In the genomic region with DNA sequence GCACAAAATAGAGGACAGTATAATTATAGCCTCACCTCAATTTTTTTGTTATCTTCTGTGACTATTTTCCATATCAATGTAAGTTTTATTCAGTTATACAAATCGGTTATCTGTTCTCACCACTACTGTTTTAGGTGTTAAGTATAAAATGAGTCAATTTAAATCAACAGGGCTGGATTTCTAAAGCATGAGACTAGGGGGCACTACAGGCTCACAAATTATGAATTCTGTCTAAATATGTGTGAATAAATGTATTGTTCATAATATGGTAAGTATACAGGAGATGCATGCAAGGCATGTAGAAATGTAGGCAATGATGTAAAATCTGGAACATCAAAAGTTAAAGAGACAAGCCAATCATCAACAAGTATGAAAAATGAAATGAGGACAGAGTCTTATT, we compare ENCODE assay signal across 11 mouse cellular contexts. TPM values are rescaled to one million over a fixed set of nuclear protein-coding genes. Genes with fewer than 3 reads are reported as not detected.
DNase-seq lines count a peak whose midpoint lies in the region; ATAC-seq lines count a peak whose summit lies in the region.
"Had no signal": no experiment of that assay in that cellular context is flagged by ENCODE, and none has a peak within 500 bp of the region (broad histone marks: within the 10 kb centered on the region; RNA-seq: fewer than 3 reads in every experiment).

No protein-coding gene starts in this region.

- peak; percentile 65; the same call in 1 of the 2 replicates for ATAC-seq in frontal cortex, adult (ENCODE audit: low TSS enrichment)
- ATAC-seq in inflammation-experienced regulatory T-cells, adult 6 months = peak; percentile 46

- DNase-seq in frontal cortex, postnatal 14 days (ENCODE audit: low spot score in 2 of 2) = no peak
- peak; percentile 6 for DNase-seq in left cerebral cortex, adult 11 months (ENCODE audit: low spot score)
- no peak for DNase-seq in left cerebral cortex, adult 8-10 months (ENCODE audit: low spot score in 2 of 2)
- peak; percentile 14 to 20 for DNase-seq in B cell, adult 2 months
- DNase-seq in adrenal gland, adult 8-10 months = no peak
- DNase-seq in MN1 (ENCODE audit: low spot score) = no peak

RNA-seq across cellular contexts. Expression of a gene that starts 2.5 kb away (rescaled TPM):
- not detected for total RNA-seq in left cerebral cortex, adult 8-10 months (2022)
- not detected for polyA plus RNA-seq in inflammation-experienced regulatory T-cells, adult 6 months (2017; shearing (Covaris generic))
- not detected for total RNA-seq in adrenal gland, adult 8-10 months (2022)
- total RNA-seq: granulocyte monocyte progenitor cell, adult 5-6 weeks had no signal
- polyA plus RNA-seq: liver, embryonic 16.5 days; neural tube, embryonic 12.5 days had no signal

RNA-seq across cellular contexts. Expression of a gene that starts 27.6 kb away (rescaled TPM):
- not detected for total RNA-seq in left cerebral cortex, adult 8-10 months (2022)
- not detected for polyA plus RNA-seq in inflammation-experienced regulatory T-cells, adult 6 months (2017; shearing (Covaris generic))
- not detected for total RNA-seq in adrenal gland, adult 8-10 months (2022)
- total RNA-seq: granulocyte monocyte progenitor cell, adult 5-6 weeks had no signal
- polyA plus RNA-seq: liver, embryonic 16.5 days; neural tube, embryonic 12.5 days had no signal

RNA-seq across cellular contexts. Expression of a gene that starts 35.6 kb away (rescaled TPM):
- total RNA-seq in left cerebral cortex, adult 8-10 months (2022) = under 1 TPM in 3 of 4 experiments, not detected in 1; 0.02 to 0.05 (median 0.04) TPM
- polyA plus RNA-seq in inflammation-experienced regulatory T-cells, adult 6 months (2017; shearing (Covaris generic)) = not detected
- total RNA-seq in adrenal gland, adult 8-10 months (2022) = under 1 TPM in 1 of 4 experiments, not detected in 3; 0.03 TPM
- total RNA-seq: granulocyte monocyte progenitor cell, adult 5-6 weeks had no signal
- polyA plus RNA-seq: liver, embryonic 16.5 days; neural tube, embryonic 12.5 days had no signal

Comparison
In these comparisons a context has a peak if more than half of its experiments do, and no peak if none do; other contexts are left out.
1. DNase-seq: peak in left cerebral cortex, adult 11 months (single experiment) and B cell, adult 2 months (2 of 2); none in frontal cortex, postnatal 14 days (0 of 2), left cerebral cortex, adult 8-10 months (0 of 2), adrenal gland, adult 8-10 months (single experiment) and MN1 (single experiment).